Mouse (Mus musculus): ENCODE measurements at regions not wholly inside any gene's neighbourhood (a gene's known extent, or its start where the extent isn't known, plus 50 kb on each side); places are given as distances from the start of the nearest gene placed in this dataset.

DNA sequence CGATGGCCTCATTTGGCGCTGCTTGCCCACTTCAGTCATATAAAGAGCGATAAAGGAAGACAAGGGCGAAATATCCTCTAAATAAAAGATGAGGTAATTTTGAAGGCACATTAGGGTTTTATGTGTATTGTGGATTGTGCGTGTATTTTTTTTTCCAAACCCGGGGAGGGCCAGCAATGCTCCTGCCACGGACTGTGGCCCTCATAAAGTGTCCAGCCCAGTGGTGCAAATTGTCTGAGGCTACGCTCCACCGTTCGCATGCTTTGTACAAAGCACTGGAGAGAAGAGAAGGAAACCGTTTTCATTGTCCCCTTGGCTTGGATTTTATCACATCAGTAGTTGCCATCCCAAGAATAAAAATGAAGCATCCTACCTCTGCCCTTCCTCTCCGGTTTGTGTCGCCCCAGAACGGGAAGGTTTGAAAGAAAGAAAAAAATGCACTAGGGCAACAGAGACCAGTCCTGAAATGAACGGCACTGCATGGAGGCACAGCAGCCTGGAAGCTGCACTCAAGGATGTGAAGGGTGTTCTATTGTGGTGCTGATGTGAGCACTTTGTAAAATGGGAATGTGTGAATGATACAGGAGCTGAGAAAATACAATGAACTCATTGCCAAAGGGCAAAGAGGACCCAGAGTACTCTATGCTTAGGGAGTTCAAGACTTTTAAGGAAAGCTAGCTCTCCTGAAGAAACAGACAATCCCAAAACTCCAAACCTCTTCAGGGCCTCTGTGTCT, 1004.7 kb upstream of the A1bg start:
- Histone ChIP-seq H3K27ac (ENCODE audit: low read depth) (no peak overlapping the region), H3K9ac (no peak overlapping the region), H3K4me3 (ENCODE audit: low read depth, low read length) (no peak overlapping the region), H3K27me3 (ENCODE audit: insufficient read depth, low read length) (no peaks in the 10 kb centered on the region), H3K36me3 (ENCODE audit: insufficient read depth) (no peaks in the 10 kb centered on the region), H3K4me2 (no peak overlapping the region), H3K9me3 (ENCODE audit: low read depth, low read length) (no peaks in the 10 kb centered on the region), H3K4me1 (ENCODE audit: insufficient read depth) (no peaks in the 10 kb centered on the region)
- TF ChIP-seq CTCF (IDR thresholded peaks at IDR 0.05; ENCODE audit: low read depth): no peak
- 83% methylated on average over 15 of the region's 15 CpGs for WGBS
- DNase-seq (no peak), ATAC-seq (ENCODE audit: insufficient read depth) (no peak)

DNA sequence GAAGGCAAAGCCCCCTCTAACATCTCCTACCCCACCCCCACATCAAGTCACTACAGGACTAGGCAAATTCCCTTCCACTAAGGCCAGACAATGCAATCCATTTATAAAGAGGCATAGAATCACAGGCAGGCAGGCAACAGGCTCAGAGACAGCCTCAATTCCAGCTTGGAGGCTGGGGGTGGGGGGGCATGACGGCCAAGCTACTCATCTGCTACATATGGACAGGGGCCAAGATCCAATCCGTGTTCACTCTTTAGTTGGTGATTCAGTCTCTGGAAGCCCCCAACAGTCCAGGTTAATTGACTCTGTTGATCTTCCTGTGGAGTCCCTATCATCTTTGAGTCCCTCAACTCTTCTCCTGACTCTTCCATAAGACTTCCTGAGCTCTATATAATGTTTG, 997.2 kb upstream of the A1bg start:
- Histone ChIP-seq H3K36me3 (ENCODE audit: insufficient read depth) (no peaks in the 10 kb centered on the region), H3K4me1 (ENCODE audit: insufficient read depth) (no peaks in the 10 kb centered on the region), H3K27me3 (ENCODE audit: insufficient read depth, low read length) (no peaks in the 10 kb centered on the region), H3K9me3 (ENCODE audit: low read depth, low read length) (no peaks in the 10 kb centered on the region), H3K9ac (no peak overlapping the region), H3K4me3 (ENCODE audit: low read depth, low read length) (no peak overlapping the region), H3K27ac (ENCODE audit: low read depth) (no peak overlapping the region), H3K4me2 (no peak overlapping the region)
- no peak for TF ChIP-seq CTCF (IDR thresholded peaks at IDR 0.05; ENCODE audit: low read depth)
- ATAC-seq (ENCODE audit: insufficient read depth) (no peak), DNase-seq (no peak)
- 56% methylated on average over 2 of the region's 2 CpGs for WGBS

DNA sequence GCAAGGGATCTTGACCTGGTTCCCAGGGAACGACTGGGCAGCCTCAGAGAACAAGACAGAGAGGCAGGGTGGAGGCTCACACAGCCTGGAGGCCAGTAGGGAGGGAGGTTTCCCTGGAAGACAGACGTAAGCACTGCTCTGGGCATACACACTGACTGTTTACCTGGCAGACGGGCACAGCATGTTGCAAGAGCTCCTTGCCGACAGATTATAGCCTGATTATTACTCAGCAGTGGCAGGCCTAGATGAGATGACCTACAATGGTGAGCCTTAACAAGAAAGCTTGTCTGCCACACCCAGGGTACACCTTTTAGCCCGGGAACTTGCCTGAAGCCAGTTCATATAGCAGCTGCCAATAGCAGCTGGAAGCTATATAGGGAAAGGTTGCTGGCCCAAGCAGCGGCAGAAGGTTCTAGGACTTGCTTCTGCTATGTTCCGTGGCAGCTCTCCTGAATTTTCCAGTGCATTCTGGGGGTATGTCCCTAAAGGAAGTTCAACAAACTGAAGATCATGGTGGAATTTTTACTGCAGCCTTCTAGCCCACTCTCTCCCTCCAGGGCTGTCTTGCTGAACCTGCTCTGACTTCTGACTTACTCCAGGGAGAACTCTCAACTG, 990.8 kb upstream of the A1bg start:
- TF ChIP-seq CTCF (IDR thresholded peaks at IDR 0.05; ENCODE audit: low read depth): no peak
- H3K36me3 ChIP-seq (ENCODE audit: insufficient read depth): no peaks in the 10 kb centered on the region
- 79% methylated on average over 7 of the region's 7 CpGs for WGBS
- H3K27ac ChIP-seq (ENCODE audit: low read depth): no peak overlapping the region
- DNase-seq (no peak), ATAC-seq (ENCODE audit: insufficient read depth) (no peak)
- H3K27me3 ChIP-seq (ENCODE audit: insufficient read depth, low read length): no peaks in the 10 kb centered on the region
- no peaks in the 10 kb centered on the region for H3K9me3 ChIP-seq (ENCODE audit: low read depth, low read length)
- H3K9ac ChIP-seq: no peak overlapping the region
- no peak overlapping the region for H3K4me2 ChIP-seq
- H3K4me3 ChIP-seq (ENCODE audit: low read depth, low read length): no peak overlapping the region
- H3K4me1 ChIP-seq (ENCODE audit: insufficient read depth): no peaks in the 10 kb centered on the region

DNA sequence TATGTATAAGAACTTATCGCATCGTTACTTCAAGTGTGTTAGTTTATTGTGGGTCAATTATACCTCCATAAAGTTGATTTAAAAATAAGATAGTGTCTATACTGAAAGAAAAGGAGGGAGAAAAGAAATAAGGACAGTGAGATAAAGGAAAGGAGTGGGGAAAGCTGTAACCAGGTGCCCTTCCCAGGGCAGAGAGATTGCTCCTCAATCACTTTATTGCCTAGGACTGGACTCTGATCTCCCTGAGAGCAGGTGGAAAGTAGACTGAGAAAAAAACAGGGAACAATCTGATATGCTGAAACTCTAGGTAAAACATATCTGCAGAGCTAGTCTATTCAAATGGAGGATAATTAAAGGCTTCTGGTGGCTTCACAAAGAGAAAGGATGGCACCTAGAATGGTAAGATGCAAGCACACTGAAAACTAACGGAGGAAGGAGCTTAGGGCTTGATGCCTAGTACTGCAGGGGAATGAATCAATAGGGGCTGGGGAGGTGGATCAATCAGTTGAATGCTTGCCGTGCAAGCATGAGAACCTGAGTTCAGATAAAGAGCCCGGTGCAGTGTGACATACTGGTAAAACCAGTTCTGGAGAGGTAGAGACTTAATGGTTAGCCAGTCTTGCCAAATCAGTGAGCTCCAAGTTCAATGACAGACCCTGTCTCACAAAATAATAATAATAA, 982.5 kb upstream of the A1bg start:
- Histone ChIP-seq H3K9ac (no peak overlapping the region), H3K27me3 (ENCODE audit: insufficient read depth, low read length) (no peaks in the 10 kb centered on the region), H3K36me3 (ENCODE audit: insufficient read depth) (no peaks in the 10 kb centered on the region), H3K4me2 (no peak overlapping the region), H3K4me1 (ENCODE audit: insufficient read depth) (no peaks in the 10 kb centered on the region), H3K9me3 (ENCODE audit: low read depth, low read length) (no peaks in the 10 kb centered on the region), H3K27ac (ENCODE audit: low read depth) (no peak overlapping the region), H3K4me3 (ENCODE audit: low read depth, low read length) (no peak overlapping the region)
- WGBS: 84% methylated on average over 5 of the region's 5 CpGs
- TF ChIP-seq CTCF (IDR thresholded peaks at IDR 0.05; ENCODE audit: low read depth): no peak
- DNase-seq (no peak), ATAC-seq (ENCODE audit: insufficient read depth) (no peak)

DNA sequence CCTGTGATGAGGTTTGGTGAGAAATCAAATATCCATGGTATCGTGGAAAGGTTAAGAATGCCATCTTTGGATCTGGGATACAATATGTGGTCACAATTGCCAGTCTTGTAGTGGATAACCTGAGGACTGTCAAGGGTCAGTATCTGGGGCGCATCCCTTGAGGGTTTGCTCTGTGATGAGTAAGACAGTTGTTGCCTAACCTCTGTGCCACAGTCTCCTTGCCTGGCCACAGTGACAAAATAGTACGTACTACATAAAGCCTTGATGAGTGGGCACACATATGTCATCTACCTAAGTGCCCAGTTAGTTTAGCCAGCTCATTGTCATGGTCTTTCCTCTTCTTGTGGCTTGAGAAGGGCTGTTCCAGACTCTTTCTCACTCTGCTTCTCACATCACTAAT, 977.0 kb upstream of the A1bg start:
- Histone ChIP-seq H3K4me3 (ENCODE audit: low read depth, low read length) (no peak overlapping the region), H3K4me1 (ENCODE audit: insufficient read depth) (no peaks in the 10 kb centered on the region), H3K9ac (no peak overlapping the region), H3K9me3 (ENCODE audit: low read depth, low read length) (no peaks in the 10 kb centered on the region), H3K4me2 (no peak overlapping the region), H3K27ac (ENCODE audit: low read depth) (no peak overlapping the region), H3K36me3 (ENCODE audit: insufficient read depth) (no peaks in the 10 kb centered on the region), H3K27me3 (ENCODE audit: insufficient read depth, low read length) (no peaks in the 10 kb centered on the region)
- ATAC-seq (ENCODE audit: insufficient read depth) (no peak), DNase-seq (no peak)
- WGBS: 92% methylated on average over 3 of the region's 3 CpGs
- no peak for TF ChIP-seq CTCF (IDR thresholded peaks at IDR 0.05; ENCODE audit: low read depth)

DNA sequence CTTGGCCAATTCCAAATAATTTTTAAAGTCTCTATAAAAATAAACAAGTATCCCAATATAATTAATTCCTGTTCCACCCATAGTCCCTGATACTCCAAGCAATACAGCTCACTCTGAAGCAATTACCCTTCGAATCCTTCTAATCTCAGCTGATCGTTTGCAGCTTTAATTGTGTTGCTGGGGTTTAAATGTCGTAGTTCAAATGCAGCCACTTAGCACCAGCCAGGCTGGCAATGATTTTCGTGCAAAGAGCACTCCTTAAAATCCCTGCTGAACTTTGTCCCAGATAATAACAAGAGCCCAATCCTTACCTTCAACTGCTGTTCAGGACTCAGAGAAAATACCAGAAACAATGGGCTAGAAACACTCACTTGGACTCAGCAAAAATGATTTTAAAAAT, 974.8 kb upstream of the A1bg start:
- no peak overlapping the region for H3K4me3 ChIP-seq (ENCODE audit: low read depth, low read length)
- no peaks in the 10 kb centered on the region for H3K27me3 ChIP-seq (ENCODE audit: insufficient read depth, low read length)
- no peak for ATAC-seq (ENCODE audit: insufficient read depth)
- H3K4me1 ChIP-seq (ENCODE audit: insufficient read depth): no peaks in the 10 kb centered on the region
- H3K4me2 ChIP-seq: no peak overlapping the region
- no peaks in the 10 kb centered on the region for H3K9me3 ChIP-seq (ENCODE audit: low read depth, low read length)
- H3K9ac ChIP-seq: no peak overlapping the region
- WGBS: 64% methylated on average over 4 of the region's 4 CpGs
- H3K27ac ChIP-seq (ENCODE audit: low read depth): no peak overlapping the region
- no peak for DNase-seq
- no peaks in the 10 kb centered on the region for H3K36me3 ChIP-seq (ENCODE audit: insufficient read depth)
- TF ChIP-seq CTCF (IDR thresholded peaks at IDR 0.05; ENCODE audit: low read depth): no peak

DNA sequence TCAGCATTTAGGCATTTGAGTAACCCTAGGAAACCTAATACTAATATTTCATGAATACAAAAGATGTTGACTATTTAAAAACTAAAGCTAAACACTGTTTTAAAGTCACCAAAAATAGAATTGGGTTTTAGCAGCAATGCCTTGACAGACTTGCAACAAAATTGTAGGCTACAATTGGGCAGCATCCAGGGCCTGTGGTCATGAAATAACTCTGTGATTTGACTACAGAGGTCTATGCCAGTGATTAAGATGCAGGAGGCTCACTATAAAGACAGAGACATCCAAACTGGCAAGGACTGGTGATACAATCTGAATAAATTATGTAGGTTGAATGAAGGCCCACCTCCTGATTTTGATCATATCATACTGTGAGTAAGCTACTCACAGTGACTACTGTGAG, 967.5 kb upstream of the A1bg start:
- H3K9ac ChIP-seq: no peak overlapping the region
- no peak overlapping the region for H3K27ac ChIP-seq (ENCODE audit: low read depth)
- no peak overlapping the region for H3K4me3 ChIP-seq (ENCODE audit: low read depth, low read length)
- H3K36me3 ChIP-seq (ENCODE audit: insufficient read depth): no peaks in the 10 kb centered on the region
- no peaks in the 10 kb centered on the region for H3K4me1 ChIP-seq (ENCODE audit: insufficient read depth)
- ATAC-seq (ENCODE audit: insufficient read depth) (no peak), DNase-seq (no peak)
- TF ChIP-seq CTCF (IDR thresholded peaks at IDR 0.05; ENCODE audit: low read depth): no peak
- no peak overlapping the region for H3K4me2 ChIP-seq
- H3K9me3 ChIP-seq (ENCODE audit: low read depth, low read length): no peaks in the 10 kb centered on the region
- no peaks in the 10 kb centered on the region for H3K27me3 ChIP-seq (ENCODE audit: insufficient read depth, low read length)

All from lung, embryonic 14.5 days (tissue).